Mouse (Mus musculus) liver, adult 10 weeks (tissue): ENCODE results near the gene Tmem183a. TPM values are rescaled to one million over a fixed set of nuclear protein-coding genes. Genes with fewer than 3 reads are reported as not detected.

Experiments
- polyA plus RNA-seq: library from polyadenylated mRNA; stranded (reverse); fragments of 350-450 nt; fragmentation: Illumina TruSeq; extraction: RNeasy Lipid Tissue Mini Kit (QIAGEN cat#74804); gene quantifications from one replicate; pipeline ENCODE4 v1.2.3, GENCODE M21; 2014; ENCODE audit warnings: low read depth, low replicate concordance

Gene Tmem183a
- 115 TPM for polyA plus RNA-seq

DNA sequence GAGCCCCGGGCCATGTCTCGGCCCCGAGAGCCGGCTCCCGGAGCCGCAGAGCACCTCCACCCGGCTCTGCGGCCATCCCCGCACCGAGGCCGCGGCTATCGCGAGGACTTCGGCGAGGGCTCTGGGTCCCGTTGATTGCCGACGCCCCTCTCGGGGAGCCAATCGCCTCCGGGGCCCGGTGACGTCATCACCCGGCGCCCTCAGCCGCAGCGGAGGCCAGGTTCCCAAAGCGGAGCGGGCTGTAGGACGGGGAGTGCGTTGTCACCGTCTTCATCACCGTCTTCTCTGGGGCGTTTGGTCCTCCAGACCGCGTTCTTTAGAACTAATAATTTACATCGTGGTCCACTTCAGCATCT lies at the start of gene Tmem183a:
Tmem183a (minus strand) TSS at position 123 of the 356 bp plus-strand sequence.

DNA sequence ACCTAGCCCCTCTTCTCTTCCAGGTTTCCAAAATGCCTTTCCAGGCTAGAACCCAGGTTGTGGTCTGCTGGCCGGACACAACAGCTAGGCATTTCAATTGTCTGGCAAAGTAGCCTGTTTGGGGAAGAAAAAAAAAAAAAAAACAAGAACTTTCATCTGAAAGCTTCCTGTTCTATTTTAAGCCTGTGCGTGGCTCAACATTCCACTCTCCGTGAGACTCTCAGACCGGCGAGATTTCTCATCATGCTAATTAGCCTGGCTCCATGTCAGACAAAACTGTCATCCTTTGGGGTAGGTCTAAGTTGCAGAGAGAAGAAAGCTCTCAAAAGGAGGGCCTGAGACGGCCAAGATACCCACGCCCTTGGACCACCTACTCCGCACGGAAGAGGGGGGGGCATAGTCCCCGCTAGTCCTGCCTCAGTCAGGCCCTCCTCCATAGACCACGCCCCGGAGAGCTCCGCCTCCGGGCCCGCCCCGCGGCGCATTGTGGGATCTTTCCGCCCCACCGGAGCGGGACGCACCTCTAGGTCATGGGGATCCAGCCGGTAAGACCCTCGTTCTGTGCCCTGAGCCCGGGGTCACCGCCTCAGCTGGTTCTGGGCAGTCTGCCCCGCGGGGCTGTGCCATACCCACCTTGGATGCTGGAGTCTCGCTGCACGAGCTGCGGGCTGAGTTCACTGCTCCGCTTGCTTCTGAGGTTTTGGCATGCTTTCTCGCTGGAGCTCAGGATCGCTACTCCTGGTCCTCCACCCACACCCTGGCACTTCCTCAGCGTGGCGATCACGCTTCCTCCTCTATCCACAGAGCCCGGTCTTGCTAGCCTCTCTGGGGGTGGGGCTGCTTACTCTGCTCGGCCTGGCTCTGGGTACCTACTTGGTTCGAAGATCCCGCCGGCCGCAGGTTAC lies 44.0 kb upstream of the Tmem183a start, which contains the start of gene Cyb5r1:
Cyb5r1 (plus strand) TSS at position 51 of the 905 bp plus-strand sequence.

DNA sequence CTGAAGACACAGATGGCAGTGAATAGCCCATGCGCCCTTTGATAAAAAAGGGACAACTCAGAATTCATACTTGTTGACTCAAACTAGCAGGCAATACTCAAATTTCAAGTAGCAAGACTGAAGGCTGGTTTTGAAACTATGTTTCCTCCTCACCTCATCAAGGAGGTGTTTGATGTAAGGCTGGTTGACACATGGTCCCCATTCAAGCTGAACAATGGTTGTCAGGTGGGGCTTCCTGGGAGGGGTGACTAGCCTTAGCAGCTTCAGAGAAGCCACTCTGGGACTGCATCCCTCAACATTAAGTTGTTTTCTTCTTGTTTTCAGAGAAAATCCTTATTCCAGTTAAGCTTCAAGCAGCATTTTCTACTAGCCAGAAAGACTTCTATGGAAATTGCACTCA lies 23.9 kb upstream of the Tmem183a start, which contains the start of gene 4933406M09Rik:
4933406M09Rik (plus strand) TSS at position 275 of the 400 bp plus-strand sequence.

GRCm38 (mm10) chr1:134332770-134333271 lies 29.0 kb downstream of the Tmem183a start, which contains the start of gene Ppfia4:
Gene Ppfia4 (minus strand): TSS chr1:134332928.

Other genes with a start within 250 kb of the Tmem183a start
- gene Chil1, start 179.8 kb downstream of the Tmem183a start, polyA plus RNA-seq = 0.45 TPM
- not detected for gene Mybph, start 168.5 kb downstream of the Tmem183a start, polyA plus RNA-seq
- gene Adora1, start 126.5 kb downstream of the Tmem183a start, polyA plus RNA-seq = 2.1 TPM
- gene Myog, start 72.0 kb downstream of the Tmem183a start, polyA plus RNA-seq = not detected
- gene Ppfia4, start 29.1 kb downstream of the Tmem183a start, polyA plus RNA-seq = not detected
- not detected for gene 4933406M09Rik, start 24.0 kb upstream of the Tmem183a start, polyA plus RNA-seq
- gene Cyb5r1, start 43.6 kb upstream of the Tmem183a start, polyA plus RNA-seq = 5.2 TPM
- gene Adipor1, start 53.4 kb upstream of the Tmem183a start, polyA plus RNA-seq = 31.7 TPM
- gene Klhl12, start 93.6 kb upstream of the Tmem183a start, polyA plus RNA-seq = 13.3 TPM
- gene Rabif, start 132.7 kb upstream of the Tmem183a start, polyA plus RNA-seq = 16.3 TPM
- not detected for gene Mgat4e, start 187.7 kb upstream of the Tmem183a start, polyA plus RNA-seq
- gene Kdm5b, start 198.2 kb upstream of the Tmem183a start, polyA plus RNA-seq = 5.7 TPM